Mouse (Mus musculus): ENCODE data around the gene Palm3. TPM values are rescaled to one million over a fixed set of nuclear protein-coding genes. Genes with fewer than 3 reads are reported as not detected.

The Palm3 gene
- polyA plus RNA-seq (2012; rRNA removed) (4.5 and 8.6 TPM in 2 replicates), polyA plus RNA-seq (2014; fragmentation: Nextera tagmentation; extraction: Ambion mirVana) (3.0 and 4.6 TPM in 2 replicates)

- ATAC-seq (ENCODE audit: low FRiP score, low read depth) (no peak), DNase-seq (ENCODE audit: low spot score) (no peak)
- Histone ChIP-seq H3K4me3 (replicated peaks; ENCODE audit: low read length) (no peak within 1 kb of the TSS), H3K9ac (ENCODE audit: low read depth, low read length, severe bottlenecking) (no peak within 1 kb of the TSS), H3K27ac (replicated peaks; ENCODE audit: low read depth, low read length) (no peak within 1 kb of the TSS), H3K27me3 (ENCODE audit: control insufficient read depth, insufficient read depth, low read length) (peaks cover 21% of the 10 kb centered on the region; the same call in 1 of the 2 replicates), H3K4me1 (ENCODE audit: control insufficient read depth, insufficient read depth, low read length) (no peaks in the 10 kb centered on the region), H3K36me3 (ENCODE audit: control insufficient read depth, insufficient read depth, low read length) (no peaks in the 10 kb centered on the region), H3K4me2 (replicated peaks; ENCODE audit: low read depth, low read length, severe bottlenecking) (no peak within 1 kb of the TSS), H3K9me3 (ENCODE audit: control insufficient read depth, low read length) (no peaks in the 10 kb centered on the region)
- TF ChIP-seq POLR2A (IDR thresholded peaks at IDR 0.05; ENCODE audit: borderline replicate concordance, extremely low read depth, insufficient read depth, insufficient read length) = no peak
- WGBS = 7% methylated on average over 16 of the region's 18 CpGs
Observed at GRCm38 (mm10) chr8:84021096-84021495, at the start of gene Palm3. Gene Palm3, plus strand, starts transcription at chr8:84021471.

- WGBS = 79% methylated on average over 6 of the region's 6 CpGs
Observed at GRCm38 (mm10) chr8:83971661-83972060, 49.6 kb upstream of the Palm3 start.

GRCm38 (mm10) chr8:83972150-83973120 is 48.8 kb upstream of the Palm3 start, which contains the start of gene Prkaca:
Gene Prkaca, plus strand, starts transcription at chr8:83972993.
- DNase-seq (ENCODE audit: low spot score) = peak; percentile 98
- no peak for TF ChIP-seq POLR2A (IDR thresholded peaks at IDR 0.05; ENCODE audit: borderline replicate concordance, extremely low read depth, insufficient read depth, insufficient read length)
- Histone ChIP-seq H3K9me3 (ENCODE audit: control insufficient read depth, low read length) (no peaks in the 10 kb centered on the region), H3K9ac (ENCODE audit: low read depth, low read length, severe bottlenecking) (peak within 1 kb of the TSS; percentile 77), H3K4me3 (replicated peaks; ENCODE audit: low read length) (peak within 1 kb of the TSS; percentile 84), H3K4me1 (ENCODE audit: control insufficient read depth, insufficient read depth, low read length) (peaks cover 15% of the 10 kb centered on the region), H3K27me3 (ENCODE audit: control insufficient read depth, insufficient read depth, low read length) (no peaks in the 10 kb centered on the region), H3K4me2 (replicated peaks; ENCODE audit: low read depth, low read length, severe bottlenecking) (peak within 1 kb of the TSS; percentile 87), H3K27ac (replicated peaks; ENCODE audit: low read depth, low read length) (peak within 1 kb of the TSS; percentile 38; the same call in 1 of the 2 replicates), H3K36me3 (ENCODE audit: control insufficient read depth, insufficient read depth, low read length) (peaks cover 27% of the 10 kb centered on the region; the same call in 1 of the 2 replicates)
- peak; percentile 100 for ATAC-seq (ENCODE audit: low FRiP score, low read depth)
- under 1% methylated on average over 42 of the region's 94 CpGs for WGBS

More at GRCm38 (mm10) chr8:83971661-83972060, 49.6 kb upstream of the Palm3 start:
- no peak for ATAC-seq (ENCODE audit: low FRiP score, low read depth)
- peaks cover 31% of the 10 kb centered on the region; the same call in 1 of the 2 replicates for H3K36me3 ChIP-seq (ENCODE audit: control insufficient read depth, insufficient read depth, low read length)
- no peaks in the 10 kb centered on the region for H3K27me3 ChIP-seq (ENCODE audit: control insufficient read depth, insufficient read depth, low read length)
- peak overlapping the region; percentile 84 for H3K4me3 ChIP-seq (replicated peaks; ENCODE audit: low read length)
- H3K4me1 ChIP-seq (ENCODE audit: control insufficient read depth, insufficient read depth, low read length) = peaks cover 9% of the 10 kb centered on the region
- no peaks in the 10 kb centered on the region for H3K9me3 ChIP-seq (ENCODE audit: control insufficient read depth, low read length)
- DNase-seq (ENCODE audit: low spot score) = no peak
- peak overlapping the region; percentile 75; the same call in 1 of the 2 replicates for H3K9ac ChIP-seq (ENCODE audit: low read depth, low read length, severe bottlenecking)
- peak overlapping the region; percentile 74; the same call in 1 of the 2 replicates for H3K4me2 ChIP-seq (replicated peaks; ENCODE audit: low read depth, low read length, severe bottlenecking)
- TF ChIP-seq POLR2A (IDR thresholded peaks at IDR 0.05; ENCODE audit: borderline replicate concordance, extremely low read depth, insufficient read depth, insufficient read length) = no peak
- no peak overlapping the region for H3K27ac ChIP-seq (replicated peaks; ENCODE audit: low read depth, low read length)

GRCm38 (mm10) chr8:83973161-83974031 is 47.9 kb upstream of the Palm3 start:
- DNase-seq (ENCODE audit: low spot score) = no peak
- 0 out of 2 replicates have a peak overlapping the region, but pooled peaks have one; percentile 9 for H3K27ac ChIP-seq (replicated peaks; ENCODE audit: low read depth, low read length)

More at GRCm38 (mm10) chr8:83973161-83974031, 47.9 kb upstream of the Palm3 start:
- Histone ChIP-seq H3K36me3 (ENCODE audit: control insufficient read depth, insufficient read depth, low read length) (peaks cover 21% of the 10 kb centered on the region; the same call in 1 of the 2 replicates), H3K27me3 (ENCODE audit: control insufficient read depth, insufficient read depth, low read length) (no peaks in the 10 kb centered on the region), H3K4me3 (replicated peaks; ENCODE audit: low read length) (peak overlapping the region; percentile 84), H3K9me3 (ENCODE audit: control insufficient read depth, low read length) (no peaks in the 10 kb centered on the region), H3K9ac (ENCODE audit: low read depth, low read length, severe bottlenecking) (peak overlapping the region; percentile 77), H3K4me2 (replicated peaks; ENCODE audit: low read depth, low read length, severe bottlenecking) (peak overlapping the region; percentile 87), H3K4me1 (ENCODE audit: control insufficient read depth, insufficient read depth, low read length) (peaks cover 18% of the 10 kb centered on the region)
- no peak for TF ChIP-seq POLR2A (IDR thresholded peaks at IDR 0.05; ENCODE audit: borderline replicate concordance, extremely low read depth, insufficient read depth, insufficient read length)
- 5% methylated on average over 22 of the region's 37 CpGs for WGBS
- ATAC-seq (ENCODE audit: low FRiP score, low read depth) = peak; percentile 11
